Mouse (Mus musculus) thymus, adult 2 months (tissue): ENCODE results near the gene Cldn24. TPM values are rescaled to one million over a fixed set of nuclear protein-coding genes. Genes with fewer than 3 reads are reported as not detected.
A peak's percentile ranks its signal among the peaks of the same experiment; 100 is the strongest.

Experiments
- DNase-seq: peaks from one replicate; pipeline ENCODE4 v3.0.0; 2021
- H3K27ac ChIP-seq: fragments of 200-500 bp; 2 replicates; pipeline ENCODE4 v1.5.1; 2012; ENCODE audit warnings: low read length, control low read depth; ENCODE audit not compliant: control insufficient read depth, insufficient read depth
- H3K27me3 ChIP-seq: fragments of 200-500 bp; 2 replicates; pipeline ENCODE4 v1.6.1; 2012; ENCODE audit warnings: mild to moderate bottlenecking, low read length, moderate library complexity, mixed read lengths; ENCODE audit not compliant: control insufficient read depth, insufficient read depth
- H3K36me3 ChIP-seq: fragments of 200-500 bp; 2 replicates; pipeline ENCODE4 v1.6.1; 2012; ENCODE audit warnings: mild to moderate bottlenecking, low read length, moderate library complexity; ENCODE audit not compliant: control insufficient read depth, insufficient read depth
- H3K4me1 ChIP-seq: fragments of 200-500 bp; replicated peaks from 2 replicates; pipeline ENCODE4 v1.6.1; 2012; ENCODE audit warnings: low read length; ENCODE audit not compliant: control insufficient read depth, insufficient read depth
- H3K4me3 ChIP-seq: fragments of 200-500 bp; 2 replicates; pipeline ENCODE4 v1.5.1; 2012; ENCODE audit warnings: mild to moderate bottlenecking, low read length, control low read depth, moderate library complexity; ENCODE audit not compliant: control insufficient read depth, insufficient read depth
- CTCF ChIP-seq: fragments of 200-500 bp; IDR thresholded peaks from 2 replicates; pipeline ENCODE4 v1.5.1; 2012; ENCODE audit warnings: mild to moderate bottlenecking, control low read depth, low read length, moderate library complexity, borderline replicate concordance; ENCODE audit not compliant: control insufficient read depth, poor library complexity, insufficient read depth; ENCODE audit errors: extremely low read depth
- POLR2A ChIP-seq: fragments of 200-500 bp; IDR thresholded peaks from 2 replicates; pipeline ENCODE4 v1.6.1; 2012; ENCODE audit warnings: mild to moderate bottlenecking, low read length, control low read depth, moderate library complexity; ENCODE audit not compliant: control insufficient read depth, poor library complexity, insufficient read depth; ENCODE audit errors: extremely low read depth
- WGBS: fragments of 180-500 bp; shearing (Covaris S2); methylation state at CpG from one replicate; pipeline ENCODE4 v1.1.7; 2018; 5-methylcytosine and 5-hydroxymethylcytosine counted together
- polyA plus RNA-seq: library from polyadenylated mRNA; depleted of rRNA; stranded (reverse); fragments of >200 nt; gene quantifications from 2 replicates; pipeline ENCODE4 v1.2.3, GENCODE M21; 2012

Cldn24 gene
- polyA plus RNA-seq, 1 experiment: not detected

- 97% methylated on average over 10 of the region's 10 CpGs for WGBS
- no peak for DNase-seq
- H3K4me3 ChIP-seq: no peak overlapping the region
- no peak overlapping the region for H3K27ac ChIP-seq
- TF ChIP-seq CTCF (no peak), POLR2A (no peak)
- no peaks in the 10 kb centered on the region for H3K27me3 ChIP-seq
- no peaks in the 10 kb centered on the region for H3K4me1 ChIP-seq
- no peaks in the 10 kb centered on the region for H3K36me3 ChIP-seq
Measured at GRCm38 (mm10) chr8:47843651-47844050, 21.7 kb downstream of the Cldn24 start.

GRCm38 (mm10) chr8:47845956-47846355, 24.0 kb downstream of the Cldn24 start:
- TF ChIP-seq POLR2A (no peak), CTCF (no peak)
- 97% methylated on average over 13 of the region's 13 CpGs for WGBS
- no peak for DNase-seq
- no peaks in the 10 kb centered on the region for H3K4me1 ChIP-seq
- H3K36me3 ChIP-seq: no peaks in the 10 kb centered on the region
- H3K4me3 ChIP-seq: no peak overlapping the region
- H3K27ac ChIP-seq: no peak overlapping the region
- H3K27me3 ChIP-seq: no peaks in the 10 kb centered on the region

GRCm38 (mm10) chr8:47847161-47847560, 25.2 kb downstream of the Cldn24 start:
- WGBS: 97% methylated on average over 14 of the region's 14 CpGs
- H3K27me3 ChIP-seq: no peaks in the 10 kb centered on the region
- H3K36me3 ChIP-seq: no peaks in the 10 kb centered on the region
- no peak for DNase-seq
- peaks cover 8% of the 10 kb centered on the region for H3K4me1 ChIP-seq
- no peak for TF ChIP-seq CTCF
- TF ChIP-seq POLR2A: no peak
- no peak overlapping the region for H3K27ac ChIP-seq
- H3K4me3 ChIP-seq: no peak overlapping the region

- Histone ChIP-seq H3K27ac (no peak overlapping the region), H3K4me3 (no peak overlapping the region), H3K4me1 (peaks cover 15% of the 10 kb centered on the region), H3K36me3 (no peaks in the 10 kb centered on the region), H3K27me3 (no peaks in the 10 kb centered on the region)
- WGBS: 98% methylated on average over 6 of the region's 6 CpGs
- no peak for TF ChIP-seq POLR2A
- TF ChIP-seq CTCF: no peak
- DNase-seq: no peak
Measured at GRCm38 (mm10) chr8:47847931-47848330, 26.0 kb downstream of the Cldn24 start.

- H3K27ac ChIP-seq: no peak overlapping the region
- TF ChIP-seq CTCF (peak; percentile 70; the same call in 1 of the 2 replicates), POLR2A (no peak)
- peaks cover 18% of the 10 kb centered on the region for H3K4me1 ChIP-seq
- H3K36me3 ChIP-seq: no peaks in the 10 kb centered on the region
- peak; percentile 16 for DNase-seq
- no peaks in the 10 kb centered on the region for H3K27me3 ChIP-seq
- H3K4me3 ChIP-seq: no peak overlapping the region
- 82% methylated on average over 8 of the region's 8 CpGs for WGBS
Measured at GRCm38 (mm10) chr8:47849842-47850241, 27.9 kb downstream of the Cldn24 start.

GRCm38 (mm10) chr8:47851824-47852502, 30.0 kb downstream of the Cldn24 start:
- Histone ChIP-seq H3K36me3 (no peaks in the 10 kb centered on the region), H3K4me3 (peak overlapping the region; percentile 40), H3K27ac (no peak overlapping the region), H3K27me3 (no peaks in the 10 kb centered on the region), H3K4me1 (peaks cover 18% of the 10 kb centered on the region)
- 1% methylated on average over 12 of the region's 12 CpGs for WGBS
- TF ChIP-seq POLR2A: no peak
- TF ChIP-seq CTCF: no peak
- DNase-seq: peak; percentile 26

GRCm38 (mm10) chr8:47852737-47853136, 30.8 kb downstream of the Cldn24 start:
- Histone ChIP-seq H3K4me3 (no peak overlapping the region), H3K36me3 (no peaks in the 10 kb centered on the region), H3K27ac (no peak overlapping the region), H3K27me3 (no peaks in the 10 kb centered on the region), H3K4me1 (peaks cover 18% of the 10 kb centered on the region)
- 33% methylated on average over 5 of the region's 5 CpGs for WGBS
- TF ChIP-seq CTCF (no peak), POLR2A (no peak)
- peak; percentile 30 for DNase-seq
